Mouse (Mus musculus): ENCODE results near the gene Rnf115.

DNA sequence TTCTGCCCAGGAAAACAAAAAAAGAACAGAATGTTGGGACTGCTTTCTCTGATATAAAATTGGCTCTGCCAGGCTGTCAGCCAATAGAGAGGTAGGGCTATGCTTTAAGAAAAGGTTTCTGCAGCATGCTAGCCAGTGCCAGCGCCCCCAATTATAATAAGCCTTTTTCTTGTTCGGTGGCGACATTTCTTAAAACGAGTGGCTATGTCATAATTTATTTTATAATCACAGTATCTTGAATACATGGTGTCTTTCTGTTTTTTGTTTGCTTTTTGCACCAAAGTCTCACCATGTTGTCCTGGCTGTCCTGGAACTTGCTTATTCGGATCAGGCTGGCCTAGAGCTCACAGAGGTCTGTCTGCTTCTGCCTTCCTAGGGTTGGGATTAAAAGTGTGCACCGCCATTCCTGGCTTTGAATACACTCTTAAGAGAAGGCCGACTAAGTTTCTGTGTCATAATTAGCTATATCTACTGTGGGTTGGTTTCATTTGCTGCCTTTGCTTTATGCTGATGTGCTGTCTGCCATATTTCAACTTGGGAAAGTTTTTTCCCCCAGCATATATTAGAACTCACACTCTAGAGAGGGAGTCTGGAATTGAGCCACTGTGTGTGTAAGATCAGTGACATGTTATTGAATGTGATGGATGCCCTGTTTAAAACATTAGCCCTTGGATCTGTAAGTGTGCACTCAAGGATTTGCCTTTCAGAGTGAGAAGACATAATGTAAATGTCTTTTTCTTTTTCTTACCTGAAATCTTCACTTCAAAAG lies 1.4 kb downstream of the Rnf115 start:
- TF ChIP-seq CTCF (IDR thresholded peaks at IDR 0.05; ENCODE audit: low read depth) (no peak), EP300 (optimal IDR thresholded peaks at IDR 0.05) (no peak)

Measured in stomach, postnatal 0 days (tissue).